In the genomic region with DNA sequence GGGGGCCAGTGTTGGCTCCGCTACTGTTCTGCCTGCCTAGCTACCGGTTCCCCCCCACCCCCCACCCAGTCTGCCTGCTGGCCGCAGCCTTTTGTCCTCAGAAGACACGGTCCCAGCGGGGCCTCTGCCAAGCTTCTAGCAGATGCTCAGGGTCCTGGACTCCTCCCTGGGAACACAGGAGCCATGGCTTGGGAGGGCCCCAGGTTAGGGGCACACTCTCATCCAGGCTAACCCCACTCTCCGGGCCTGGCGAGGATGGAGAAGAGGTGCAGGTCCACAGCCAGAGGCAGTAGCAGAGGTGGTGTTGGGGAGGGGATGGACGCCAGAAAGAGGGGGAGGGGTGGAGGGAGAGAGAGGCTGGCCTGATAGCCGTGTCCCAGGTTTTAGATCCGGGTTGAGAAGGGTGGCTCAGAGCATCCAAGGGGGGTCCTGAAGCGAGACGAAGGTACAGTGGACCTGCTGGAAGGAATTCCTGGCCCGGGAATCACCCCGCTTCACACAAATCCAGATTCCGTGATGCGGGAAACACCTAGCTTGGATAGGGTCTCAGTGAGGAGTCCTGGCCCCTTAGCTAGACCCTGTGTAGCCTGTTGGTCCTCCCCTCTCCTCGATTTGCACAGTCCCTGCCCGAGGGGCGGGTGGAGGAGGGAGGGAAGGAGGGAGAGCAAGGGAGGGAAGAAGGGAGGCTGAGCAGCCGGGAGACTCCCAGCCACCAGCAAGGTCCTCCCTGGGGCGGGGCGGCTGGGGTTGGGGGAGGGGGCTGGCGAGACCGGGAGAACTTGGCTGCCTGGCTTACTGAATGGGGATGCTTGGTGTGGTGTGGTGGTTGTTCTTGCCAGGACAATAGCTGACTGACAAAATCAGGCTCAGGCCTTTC, we compare ENCODE assay signal across 8 mouse cellular contexts. TPM values are rescaled to one million over a fixed set of nuclear protein-coding genes. Genes with fewer than 3 reads are reported as not detected.
A peak's percentile ranks its signal among the peaks of the same experiment; 100 is the strongest.
DNase-seq lines count a peak whose midpoint lies in the region; ATAC-seq and TF ChIP-seq lines count a peak whose summit lies in the region.

A gene (minus strand): TSS at position 308 of the 877 bp plus-strand sequence.

- intact Hi-C loops in left cerebral cortex, postnatal 4 days (cut with DNase I), result no loop called here

- H3K27me3 ChIP-seq in embryonic facial prominence, embryonic 10.5 days (replicated peaks; ENCODE audit: low read depth, poor library complexity, severe bottlenecking), result peaks cover 94% of the 10 kb centered on the region
- no peaks in the 10 kb centered on the region; the same call in 1 of the 2 replicates for H3K27me3 ChIP-seq in intestine, postnatal 0 days (replicated peaks; ENCODE audit: control insufficient read depth, insufficient read depth, low read length)
- H3K27me3 ChIP-seq in midbrain, embryonic 14.5 days (ENCODE audit: control insufficient read depth, insufficient read depth, low read length), result peaks cover 18% of the 10 kb centered on the region
- H3K27me3 ChIP-seq in stomach, embryonic 16.5 days (ENCODE audit: control insufficient read depth, insufficient read depth, low read length), result peaks cover 5% of the 10 kb centered on the region; the same call in 1 of the 2 replicates

- peak within 1 kb of the TSS; percentile 65 for H3K4me3 ChIP-seq in embryonic facial prominence, embryonic 10.5 days
- peak within 1 kb of the TSS; percentile 36 for H3K4me3 ChIP-seq in intestine, postnatal 0 days (ENCODE audit: low read depth, low read length)
- peak within 1 kb of the TSS; percentile 53 for H3K4me3 ChIP-seq in midbrain, embryonic 14.5 days (replicated peaks; ENCODE audit: low read depth, low read length)
- H3K4me3 ChIP-seq in stomach, embryonic 16.5 days (replicated peaks; ENCODE audit: low read length), result peak within 1 kb of the TSS; percentile 55

- H3K4me1 ChIP-seq in embryonic facial prominence, embryonic 10.5 days, result peaks cover 19% of the 10 kb centered on the region
- H3K4me1 ChIP-seq in intestine, postnatal 0 days (replicated peaks; ENCODE audit: control insufficient read depth, insufficient read depth, low read length), result no peaks in the 10 kb centered on the region
- H3K4me1 ChIP-seq in midbrain, embryonic 14.5 days (ENCODE audit: control insufficient read depth, insufficient read depth, low read length), result peaks cover 20% of the 10 kb centered on the region; the same call in 1 of the 2 replicates
- no peaks in the 10 kb centered on the region for H3K4me1 ChIP-seq in stomach, embryonic 16.5 days (ENCODE audit: control insufficient read depth, insufficient read depth, low read length)

- no peak for TF ChIP-seq CTCF in intestine, postnatal 0 days (IDR thresholded peaks at IDR 0.05; ENCODE audit: low read depth)

- no peaks in the 10 kb centered on the region for H3K36me3 ChIP-seq in embryonic facial prominence, embryonic 10.5 days (replicated peaks)
- H3K36me3 ChIP-seq in intestine, postnatal 0 days (ENCODE audit: control insufficient read depth, insufficient read depth), result no peaks in the 10 kb centered on the region
- H3K36me3 ChIP-seq in midbrain, embryonic 14.5 days (ENCODE audit: control insufficient read depth, insufficient read depth, low read length), result no peaks in the 10 kb centered on the region
- no peaks in the 10 kb centered on the region for H3K36me3 ChIP-seq in stomach, embryonic 16.5 days (ENCODE audit: control insufficient read depth, insufficient read depth, low read length)

- peak; percentile 23 for DNase-seq in adrenal gland, postnatal 25 days
- peak; percentile 87 for DNase-seq in embryonic facial prominence, embryonic 10.5 days (ENCODE audit: low spot score)
- DNase-seq in heart, adult 11 months, result peak; percentile 96
- DNase-seq in left cerebral cortex, postnatal 4 days, result peak; percentile 82
- DNase-seq in midbrain, embryonic 14.5 days, result peak; percentile 83
- DNase-seq in thymus, postnatal 0 days (ENCODE audit: low spot score), result no peak

- 0 out of 2 replicates have a peak within 1 kb of the TSS, but pooled peaks have one; percentile 3 for H3K9ac ChIP-seq in intestine, postnatal 0 days (ENCODE audit: low read depth, low read length)
- peak within 1 kb of the TSS; percentile 75 for H3K9ac ChIP-seq in midbrain, embryonic 14.5 days (replicated peaks; ENCODE audit: low read length)
- H3K9ac ChIP-seq in stomach, embryonic 16.5 days (ENCODE audit: low read length), result peak within 1 kb of the TSS; percentile 71

- WGBS in embryonic facial prominence, embryonic 10.5 days, result 16% methylated on average over 23 of the region's 24 CpGs
- WGBS in intestine, postnatal 0 days, result 22% methylated on average over 21 of the region's 24 CpGs
- WGBS in midbrain, embryonic 14.5 days, result 16% methylated on average over 21 of the region's 24 CpGs
- WGBS in stomach, embryonic 16.5 days, result 11% methylated on average over 22 of the region's 24 CpGs

- H3K4me2 ChIP-seq in intestine, postnatal 0 days (replicated peaks; ENCODE audit: low read depth), result peak within 1 kb of the TSS; percentile 47
- H3K4me2 ChIP-seq in midbrain, embryonic 14.5 days (ENCODE audit: low read length), result peak within 1 kb of the TSS; percentile 59
- H3K4me2 ChIP-seq in stomach, embryonic 16.5 days (ENCODE audit: low read depth, low read length), result peak within 1 kb of the TSS; percentile 52

- H3K27ac ChIP-seq in embryonic facial prominence, embryonic 10.5 days (replicated peaks), result peak within 1 kb of the TSS; percentile 91
- no peak within 1 kb of the TSS for H3K27ac ChIP-seq in intestine, postnatal 0 days (ENCODE audit: low read depth, low read length)
- peak within 1 kb of the TSS; percentile 87 for H3K27ac ChIP-seq in midbrain, embryonic 14.5 days (replicated peaks; ENCODE audit: low read depth, low read length)
- H3K27ac ChIP-seq in stomach, embryonic 16.5 days (ENCODE audit: low read length), result no peak within 1 kb of the TSS

- peak; percentile 47; the same call in 1 of the 2 replicates for ATAC-seq in intestine, postnatal 0 days
- ATAC-seq in midbrain, embryonic 14.5 days (ENCODE audit: low FRiP score, low TSS enrichment), result peak; percentile 96
- peak; percentile 98 for ATAC-seq in stomach, embryonic 16.5 days (ENCODE audit: insufficient read depth, low FRiP score)

- no peaks in the 10 kb centered on the region for H3K9me3 ChIP-seq in embryonic facial prominence, embryonic 10.5 days
- no peaks in the 10 kb centered on the region for H3K9me3 ChIP-seq in intestine, postnatal 0 days (ENCODE audit: control insufficient read depth)
- H3K9me3 ChIP-seq in midbrain, embryonic 14.5 days (ENCODE audit: control insufficient read depth, low read length), result no peaks in the 10 kb centered on the region
- H3K9me3 ChIP-seq in stomach, embryonic 16.5 days (replicated peaks; ENCODE audit: control insufficient read depth, low read length), result no peaks in the 10 kb centered on the region

RNA-seq across cellular contexts. Expression of the gene that starts here (rescaled TPM):
- 2.2 and 2.8 TPM in 2 replicates for total RNA-seq in adrenal gland, postnatal 25 days (2021)
- polyA plus RNA-seq in embryonic facial prominence, embryonic 10.5 days (2016; fragmentation: Nextera tagmentation; extraction: Ambion mirVana), result 4.2 and 4.9 TPM in 2 replicates
- 0.60 and 0.68 TPM in 2 replicates for polyA plus RNA-seq in intestine, postnatal 0 days (2015; fragmentation: Nextera tagmentation; extraction: Ambion mirVana)
- 10 to 100 TPM; 31.9 to 33.8 TPM for total RNA-seq in left cerebral cortex, postnatal 4 days (2021)
- polyA plus RNA-seq in midbrain, embryonic 14.5 days (2014; fragmentation: Nextera tagmentation; extraction: Ambion mirVana), result 6.8 and 10.0 TPM in 2 replicates
- 3.5 and 4.1 TPM in 2 replicates for polyA plus RNA-seq in stomach, embryonic 16.5 days (2015; fragmentation: Nextera tagmentation; extraction: Ambion mirVana)
- 0.26 and 0.35 TPM in 2 replicates for polyA plus RNA-seq in thymus, postnatal 0 days (2015; fragmentation: Nextera tagmentation; extraction: Ambion mirVana)

Comparison
In these comparisons a context has a peak if more than half of its experiments do, and no peak if none do; other contexts are left out.
1. Peak in ATAC-seq, H3K4me3 ChIP-seq, H3K9ac ChIP-seq and H3K4me2 ChIP-seq in intestine, postnatal 0 days; RNA of the gene not detected or under 1 TPM.
2. H3K27ac ChIP-seq: peak in embryonic facial prominence, embryonic 10.5 days (single experiment) and midbrain, embryonic 14.5 days (single experiment); none in intestine, postnatal 0 days (single experiment) and stomach, embryonic 16.5 days (single experiment).
3. ATAC-seq: peak in every context shown above with its lines; median percentile 98 in stomach, embryonic 16.5 days; 96 in midbrain, embryonic 14.5 days; 47 in intestine, postnatal 0 days.
4. H3K9ac ChIP-seq: peak in every context shown above with its lines; median percentile 75 in midbrain, embryonic 14.5 days; 71 in stomach, embryonic 16.5 days; 3 in intestine, postnatal 0 days.
5. Peak in every context shown above with its lines, with median percentiles within 50 percentile points of each other: H3K4me3 ChIP-seq and H3K4me2 ChIP-seq.